Mouse (Mus musculus): ENCODE results near the gene Ube2l3. TPM values are rescaled to one million over a fixed set of nuclear protein-coding genes. Genes with fewer than 3 reads are reported as not detected.
"Not testable (repeated sequence)": the region's sequence is repeated elsewhere in the genome, so short reads cannot be mapped to it uniquely, and the experiment has no call there.

The Ube2l3 gene
- polyA plus RNA-seq, 2 experiments = 124 to 323 TPM

GRCm38 (mm10) chr16:17233702-17234498 lies 31.5 kb upstream of the Ube2l3 start:
- DNase-seq (ENCODE audit: low spot score) = peak; percentile 58
- Histone ChIP-seq H3K4me2 (replicated peaks; ENCODE audit: low read depth, low read length, severe bottlenecking) (peak overlapping the region; percentile 71), H3K36me3 (ENCODE audit: control insufficient read depth, insufficient read depth, low read length) (no peaks in the 10 kb centered on the region), H3K9ac (ENCODE audit: low read depth, low read length, severe bottlenecking) (peak overlapping the region; percentile 85), H3K4me1 (ENCODE audit: control insufficient read depth, insufficient read depth, low read length) (peaks cover 26% of the 10 kb centered on the region), H3K4me3 (replicated peaks; ENCODE audit: low read length) (peak overlapping the region; percentile 74), H3K27ac (replicated peaks; ENCODE audit: low read depth, low read length) (peak overlapping the region; percentile 89), H3K9me3 (ENCODE audit: control insufficient read depth, low read length) (no peaks in the 10 kb centered on the region), H3K27me3 (ENCODE audit: control insufficient read depth, insufficient read depth, low read length) (no peaks in the 10 kb centered on the region)
- 0% methylated on average over 27 of the region's 62 CpGs for WGBS
- TF ChIP-seq POLR2A (IDR thresholded peaks at IDR 0.05; ENCODE audit: borderline replicate concordance, extremely low read depth, insufficient read depth, insufficient read length) = no peak
- peak; percentile 69 for ATAC-seq (ENCODE audit: low FRiP score, low read depth)

- WGBS = 3% methylated on average over 50 of the region's 59 CpGs
- DNase-seq (ENCODE audit: low spot score) (peak; percentile 94), ATAC-seq (ENCODE audit: low FRiP score, low read depth) (peak; percentile 96)
- Histone ChIP-seq H3K4me3 (replicated peaks; ENCODE audit: low read length) (peak within 1 kb of the TSS; percentile 74), H3K9me3 (ENCODE audit: control insufficient read depth, low read length) (no peaks in the 10 kb centered on the region), H3K36me3 (ENCODE audit: control insufficient read depth, insufficient read depth, low read length) (no peaks in the 10 kb centered on the region), H3K4me2 (replicated peaks; ENCODE audit: low read depth, low read length, severe bottlenecking) (peak within 1 kb of the TSS; percentile 71), H3K27me3 (ENCODE audit: control insufficient read depth, insufficient read depth, low read length) (no peaks in the 10 kb centered on the region), H3K4me1 (ENCODE audit: control insufficient read depth, insufficient read depth, low read length) (peaks cover 25% of the 10 kb centered on the region), H3K27ac (replicated peaks; ENCODE audit: low read depth, low read length) (peak within 1 kb of the TSS; percentile 89), H3K9ac (ENCODE audit: low read depth, low read length, severe bottlenecking) (peak within 1 kb of the TSS; percentile 85)
- TF ChIP-seq POLR2A (IDR thresholded peaks at IDR 0.05; ENCODE audit: borderline replicate concordance, extremely low read depth, insufficient read depth, insufficient read length) = 0 out of 2 replicates have a peak, but pooled peaks have one; percentile 84
Measured at GRCm38 (mm10) chr16:17232794-17233701, 30.6 kb upstream of the Ube2l3 start, which contains the start of gene Hic2. Gene Hic2, plus strand, starts transcription at chr16:17233572.

- not testable (repeated sequence) for H3K27me3 ChIP-seq (ENCODE audit: control insufficient read depth, insufficient read depth, low read length); H3K9me3 ChIP-seq (ENCODE audit: control insufficient read depth, low read length); H3K4me2 ChIP-seq (replicated peaks; ENCODE audit: low read depth, low read length, severe bottlenecking); H3K4me3 ChIP-seq (replicated peaks; ENCODE audit: low read length); ATAC-seq (ENCODE audit: low FRiP score, low read depth); H3K9ac ChIP-seq (ENCODE audit: low read depth, low read length, severe bottlenecking); H3K27ac ChIP-seq (replicated peaks; ENCODE audit: low read depth, low read length); H3K36me3 ChIP-seq (ENCODE audit: control insufficient read depth, insufficient read depth, low read length); DNase-seq (ENCODE audit: low spot score)
- 87% methylated on average over 2 of the region's 2 CpGs for WGBS
- peaks cover 20% of the 10 kb centered on the region for H3K4me1 ChIP-seq (ENCODE audit: control insufficient read depth, insufficient read depth, low read length)
Measured at GRCm38 (mm10) chr16:17231523-17231922, 29.1 kb upstream of the Ube2l3 start.

- H3K36me3 ChIP-seq (ENCODE audit: control insufficient read depth, insufficient read depth, low read length) = no peaks in the 10 kb centered on the region
- no peak overlapping the region for H3K4me3 ChIP-seq (replicated peaks; ENCODE audit: low read length)
- H3K4me2 ChIP-seq (replicated peaks; ENCODE audit: low read depth, low read length, severe bottlenecking) = no peak overlapping the region
- no peak for TF ChIP-seq POLR2A (IDR thresholded peaks at IDR 0.05; ENCODE audit: borderline replicate concordance, extremely low read depth, insufficient read depth, insufficient read length)
- H3K4me1 ChIP-seq (ENCODE audit: control insufficient read depth, insufficient read depth, low read length) = no peaks in the 10 kb centered on the region
- no peak overlapping the region for H3K9ac ChIP-seq (ENCODE audit: low read depth, low read length, severe bottlenecking)
- H3K27ac ChIP-seq (replicated peaks; ENCODE audit: low read depth, low read length) = no peak overlapping the region
- DNase-seq (ENCODE audit: low spot score) (no peak), ATAC-seq (ENCODE audit: low FRiP score, low read depth) (no peak)
- H3K9me3 ChIP-seq (ENCODE audit: control insufficient read depth, low read length) = no peaks in the 10 kb centered on the region
- no peaks in the 10 kb centered on the region for H3K27me3 ChIP-seq (ENCODE audit: control insufficient read depth, insufficient read depth, low read length)
Measured at GRCm38 (mm10) chr16:17226496-17226895, 24.0 kb upstream of the Ube2l3 start.

- Histone ChIP-seq H3K4me1 (ENCODE audit: control insufficient read depth, insufficient read depth, low read length) (no peaks in the 10 kb centered on the region), H3K36me3 (ENCODE audit: control insufficient read depth, insufficient read depth, low read length) (no peaks in the 10 kb centered on the region), H3K9ac (ENCODE audit: low read depth, low read length, severe bottlenecking) (no peak overlapping the region), H3K4me2 (replicated peaks; ENCODE audit: low read depth, low read length, severe bottlenecking) (no peak overlapping the region), H3K9me3 (ENCODE audit: control insufficient read depth, low read length) (no peaks in the 10 kb centered on the region), H3K4me3 (replicated peaks; ENCODE audit: low read length) (no peak overlapping the region), H3K27me3 (ENCODE audit: control insufficient read depth, insufficient read depth, low read length) (no peaks in the 10 kb centered on the region), H3K27ac (replicated peaks; ENCODE audit: low read depth, low read length) (no peak overlapping the region)
- no peak for ATAC-seq (ENCODE audit: low FRiP score, low read depth)
- TF ChIP-seq POLR2A (IDR thresholded peaks at IDR 0.05; ENCODE audit: borderline replicate concordance, extremely low read depth, insufficient read depth, insufficient read length) = no peak
- 86% methylated on average over 5 of the region's 5 CpGs for WGBS
- no peak for DNase-seq (ENCODE audit: low spot score)
Measured at GRCm38 (mm10) chr16:17225584-17225983, 23.1 kb upstream of the Ube2l3 start.

Data from limb, embryonic 14.5 days (tissue).